Mouse (Mus musculus) kidney, postnatal 14 days (tissue): ENCODE measurements around the gene Lrrc15.

Experiments
- DNase-seq: peaks from one replicate; pipeline ENCODE4 v3.0.0; 2022; ENCODE audit warnings: mixed read lengths

Lrrc15 gene

GRCm38 (mm10) chr16:30275558-30276340 lies 7.3 kb downstream of the Lrrc15 start:
- DNase-seq, result no peak

GRCm38 (mm10) chr16:30273065-30273464 lies 10.0 kb downstream of the Lrrc15 start:
- DNase-seq, result no peak

DNA sequence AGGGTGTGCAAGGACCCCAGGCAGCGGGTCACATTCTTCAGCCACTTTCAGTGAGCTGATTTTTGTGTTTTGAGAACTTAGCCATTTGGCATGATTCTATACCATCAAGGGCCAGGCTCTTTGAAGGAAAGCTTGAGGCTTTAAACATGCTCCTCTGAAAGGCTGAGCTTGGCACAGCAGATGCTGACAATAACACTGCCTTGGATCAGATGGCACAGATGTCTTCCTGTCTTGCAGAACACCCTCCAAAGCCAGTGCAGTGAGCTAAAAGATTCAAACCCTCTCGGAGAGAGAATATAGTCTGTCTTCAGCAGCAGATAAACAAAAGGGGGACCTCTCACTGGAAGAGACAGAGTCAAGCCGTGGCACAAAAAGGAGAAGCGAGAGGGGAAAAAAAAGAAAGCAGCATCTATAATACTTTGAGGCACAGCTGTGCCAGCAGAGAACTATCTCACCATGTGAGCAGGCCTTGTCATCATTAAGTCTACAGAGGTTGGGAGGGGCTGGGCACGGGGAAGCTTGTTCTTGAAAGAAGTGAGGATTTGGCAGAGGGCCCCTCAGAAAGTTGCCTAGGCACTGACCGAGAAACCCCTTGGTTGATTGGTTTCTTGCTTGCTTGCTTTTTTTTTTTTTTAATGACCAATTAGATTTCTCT lies 11.0 kb downstream of the Lrrc15 start:
- no peak for DNase-seq

GRCm38 (mm10) chr16:30271223-30271761 lies 11.8 kb downstream of the Lrrc15 start:
- DNase-seq, result no peak

DNA sequence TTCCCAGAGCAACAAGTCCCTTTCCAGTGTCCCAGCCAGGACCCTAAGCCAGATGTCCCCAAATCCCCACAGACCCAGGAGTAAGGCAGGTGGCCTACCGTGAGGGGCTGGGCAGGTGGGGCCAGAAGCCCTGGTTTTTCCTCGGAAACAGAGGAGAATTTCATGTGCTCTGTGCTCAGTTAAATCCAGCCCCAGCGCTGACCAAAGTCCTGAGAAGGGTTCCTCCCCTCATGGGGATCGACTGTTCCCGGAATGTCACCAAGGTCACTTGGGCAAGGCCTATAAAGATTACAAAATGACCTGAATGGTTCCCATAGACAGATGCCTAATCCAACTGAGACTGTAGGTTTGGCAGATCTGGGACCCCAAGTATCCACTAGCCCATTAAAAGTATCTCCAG lies 15.7 kb downstream of the Lrrc15 start, which contains the start of gene Cpn2:
Gene Cpn2 (minus strand): TSS at position 141 of the 400 bp plus-strand sequence.
- DNase-seq, result no peak

DNA sequence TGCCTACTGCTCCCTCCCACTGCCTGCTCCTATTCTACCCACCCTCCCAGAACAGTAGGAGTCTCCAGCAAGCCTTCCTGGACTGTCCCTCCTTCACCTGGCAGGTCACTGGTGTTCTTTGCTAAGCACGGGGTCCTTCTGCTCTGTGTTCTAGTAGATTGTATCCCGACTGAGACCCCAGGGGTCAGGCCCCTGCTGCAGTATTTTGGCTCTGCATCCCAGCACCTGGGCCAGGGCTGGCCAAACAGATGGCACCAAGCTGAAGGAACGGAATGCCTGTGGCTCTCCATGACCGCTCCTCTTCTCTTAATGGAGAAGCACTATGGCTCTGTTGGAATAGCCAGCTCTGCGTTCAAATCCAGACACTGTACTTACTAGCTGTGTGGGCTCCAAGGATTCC lies 16.5 kb downstream of the Lrrc15 start:
- no peak for DNase-seq

GRCm38 (mm10) chr16:30265611-30266010 lies 17.4 kb downstream of the Lrrc15 start:
- no peak for DNase-seq

- no peak for DNase-seq
Measured at GRCm38 (mm10) chr16:30263156-30263555, 19.9 kb downstream of the Lrrc15 start.

DNA sequence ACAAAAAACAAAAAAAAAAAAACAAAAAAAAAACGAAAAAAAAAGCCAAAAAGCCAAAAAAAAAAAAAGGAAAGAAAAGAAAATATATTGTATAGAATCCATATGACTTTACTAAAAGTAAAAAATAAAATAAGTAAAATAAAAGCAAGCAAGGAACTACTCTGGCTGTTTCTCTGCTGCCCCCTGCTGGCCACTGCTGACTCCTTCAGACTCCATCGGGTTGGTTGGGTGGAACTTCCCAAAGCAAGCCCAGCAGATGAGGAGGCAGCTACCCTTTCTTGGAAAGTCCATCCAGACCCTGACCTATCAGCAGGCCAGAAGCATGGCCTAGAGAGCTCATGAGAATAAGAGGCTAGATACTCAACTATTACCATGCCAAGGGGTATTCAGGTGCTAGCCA lies 20.4 kb downstream of the Lrrc15 start:
- peak; percentile 66 for DNase-seq

DNA sequence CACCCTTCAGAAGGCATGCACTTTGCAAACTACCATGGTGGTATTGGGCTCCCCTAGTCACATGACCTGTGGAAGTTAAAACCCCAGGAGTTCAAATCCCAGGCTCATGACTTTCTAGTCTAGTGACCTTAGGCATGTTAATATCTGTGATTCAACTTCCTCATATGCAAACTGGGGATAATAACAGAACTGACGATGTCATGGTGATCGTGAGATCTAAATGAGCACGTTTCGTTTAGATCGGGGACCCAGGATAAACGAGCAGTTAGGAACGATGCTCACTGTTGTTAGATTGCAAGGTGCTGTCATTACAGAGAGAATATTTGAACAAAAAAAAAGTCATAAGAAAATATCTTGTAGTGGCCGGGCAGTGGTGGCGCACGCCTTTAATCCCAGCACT lies 20.9 kb downstream of the Lrrc15 start:
- DNase-seq, result no peak

GRCm38 (mm10) chr16:30261341-30261740 lies 21.7 kb downstream of the Lrrc15 start:
- DNase-seq, result no peak

DNA sequence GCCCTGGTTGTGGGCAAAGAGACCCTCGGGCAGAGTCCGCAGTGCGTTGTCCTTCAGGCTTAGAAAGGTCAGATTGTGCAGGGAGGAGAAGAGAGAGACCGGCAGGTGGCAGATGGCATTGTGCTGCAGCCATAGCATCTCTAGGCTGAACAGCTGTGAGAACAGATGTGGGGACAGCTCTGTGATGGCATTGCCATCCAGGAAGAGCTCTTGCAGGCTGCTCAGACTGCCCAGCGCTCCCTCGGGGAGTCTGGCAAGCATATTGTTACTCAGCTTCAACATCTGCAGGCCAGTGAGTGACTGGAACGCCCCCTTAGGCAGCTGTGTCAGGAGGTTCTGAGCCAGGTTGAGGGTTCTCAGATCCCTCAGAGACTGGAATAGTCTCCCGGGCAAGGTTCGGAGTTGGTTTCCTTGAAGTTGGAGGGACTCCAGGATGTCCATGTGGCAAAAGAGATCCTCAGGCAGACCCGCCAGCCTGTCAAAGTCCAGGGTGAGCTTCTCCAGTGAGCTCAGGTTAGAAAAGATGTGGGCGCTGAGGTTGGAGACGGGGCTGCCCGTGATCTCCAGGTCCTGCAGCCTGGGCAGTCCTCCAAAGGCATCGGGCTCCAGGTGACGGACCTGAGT lies 22.9 kb downstream of the Lrrc15 start:
- DNase-seq, result no peak

DNA sequence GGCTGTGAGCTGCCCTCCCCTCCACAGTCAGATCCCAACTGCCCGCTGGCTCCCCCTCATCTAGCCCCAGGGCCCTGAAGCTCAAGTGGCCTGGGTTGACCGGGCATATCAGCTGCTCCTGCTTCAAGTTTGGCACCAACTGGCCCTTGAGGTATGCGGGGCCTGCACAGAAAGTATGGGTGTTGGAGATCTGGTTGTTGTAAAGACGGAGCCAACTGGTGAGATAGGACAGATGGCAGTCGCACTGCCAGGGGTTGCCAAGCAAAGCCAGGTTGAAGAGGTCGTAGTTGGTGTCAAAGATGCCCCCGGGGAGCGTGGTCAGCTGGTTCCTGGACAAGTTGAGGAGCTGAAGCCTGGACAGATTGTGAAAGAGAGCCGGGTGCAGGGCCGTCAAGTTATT lies 23.6 kb downstream of the Lrrc15 start:
- DNase-seq, result no peak

DNA sequence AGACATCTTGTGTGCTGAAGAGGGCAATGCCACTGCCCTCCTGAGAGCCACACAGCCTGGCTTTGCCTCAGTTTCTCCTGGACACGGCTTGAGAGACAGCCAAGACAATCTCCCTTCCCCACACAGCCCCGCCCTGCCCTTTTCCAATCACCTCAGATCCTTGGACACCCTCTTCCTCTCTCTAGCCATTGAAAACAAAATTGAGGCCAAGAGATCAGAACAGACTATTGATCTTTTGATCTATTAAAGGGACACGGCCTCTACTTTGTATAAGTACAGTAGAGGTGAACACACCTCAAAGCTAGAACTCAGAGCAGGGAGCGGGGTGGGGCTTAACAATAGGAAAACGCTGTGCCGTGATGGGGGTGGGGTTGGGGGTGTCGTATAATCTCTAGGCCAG lies 24.6 kb downstream of the Lrrc15 start:
- DNase-seq, result no peak

GRCm38 (mm10) chr16:30257718-30258117 lies 25.3 kb downstream of the Lrrc15 start:
- DNase-seq, result no peak

DNA sequence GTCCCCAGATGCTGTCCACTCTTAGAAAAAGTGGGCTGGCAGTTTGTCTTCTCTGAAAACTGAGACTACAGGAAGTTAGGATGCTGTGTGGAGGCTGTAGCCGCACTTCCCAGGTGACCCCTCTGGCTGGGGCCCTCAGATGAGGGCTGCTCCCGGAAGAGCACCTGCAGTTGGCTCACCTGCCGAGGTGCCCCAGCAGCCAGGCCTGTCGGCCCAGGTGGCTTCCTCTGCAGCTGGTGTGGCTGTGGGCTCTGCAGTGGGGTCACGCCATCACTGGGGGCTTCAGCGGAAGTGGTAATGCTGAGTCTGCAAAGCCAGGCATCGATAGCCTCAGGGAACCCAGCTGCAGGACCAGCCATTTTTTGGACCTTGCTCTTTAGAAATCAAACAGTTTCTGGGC lies 28.0 kb downstream of the Lrrc15 start:
- DNase-seq, result no peak

- no peak for DNase-seq
Measured at GRCm38 (mm10) chr16:30253900-30254299, 29.2 kb downstream of the Lrrc15 start.

DNA sequence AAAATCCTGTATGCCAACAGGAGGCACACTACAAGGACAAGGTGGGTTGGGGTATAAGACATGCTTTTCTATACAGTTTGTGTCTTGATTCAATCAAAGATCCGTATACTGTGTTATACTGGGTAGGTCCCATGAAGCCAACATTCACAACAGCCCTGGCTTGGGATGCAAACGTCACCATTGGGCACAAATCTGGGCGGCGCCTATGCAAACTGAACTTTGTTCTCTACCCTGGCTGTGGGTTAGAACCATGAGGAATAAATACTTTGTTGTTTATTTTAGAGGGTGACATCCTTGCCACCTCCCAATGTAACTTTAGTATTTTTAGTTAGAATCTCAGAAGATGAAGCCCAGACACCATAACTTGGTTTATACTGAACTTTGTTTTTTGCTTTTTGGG lies 29.7 kb downstream of the Lrrc15 start:
- no peak for DNase-seq

DNA sequence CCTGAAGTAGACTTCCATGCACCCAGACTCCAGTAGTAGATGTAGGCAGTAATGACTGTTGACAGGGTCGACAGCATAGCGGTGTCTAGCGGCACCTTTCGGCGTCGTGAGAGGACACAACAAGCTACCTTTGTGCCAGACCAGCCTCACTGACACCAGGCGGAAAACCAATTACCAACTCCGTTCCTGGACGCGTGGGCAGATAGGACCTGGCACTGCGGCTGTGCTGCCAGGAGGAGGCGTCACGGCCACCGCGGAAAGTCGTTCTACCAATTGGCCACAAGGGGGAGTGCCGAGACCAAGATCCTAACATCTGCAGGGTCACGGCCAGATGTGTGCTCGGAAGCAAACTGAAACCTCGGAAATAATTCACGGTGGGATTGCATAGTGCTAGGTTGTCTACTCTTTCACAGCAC lies 31.0 kb downstream of the Lrrc15 start:
- peak; percentile 82 for DNase-seq

DNA sequence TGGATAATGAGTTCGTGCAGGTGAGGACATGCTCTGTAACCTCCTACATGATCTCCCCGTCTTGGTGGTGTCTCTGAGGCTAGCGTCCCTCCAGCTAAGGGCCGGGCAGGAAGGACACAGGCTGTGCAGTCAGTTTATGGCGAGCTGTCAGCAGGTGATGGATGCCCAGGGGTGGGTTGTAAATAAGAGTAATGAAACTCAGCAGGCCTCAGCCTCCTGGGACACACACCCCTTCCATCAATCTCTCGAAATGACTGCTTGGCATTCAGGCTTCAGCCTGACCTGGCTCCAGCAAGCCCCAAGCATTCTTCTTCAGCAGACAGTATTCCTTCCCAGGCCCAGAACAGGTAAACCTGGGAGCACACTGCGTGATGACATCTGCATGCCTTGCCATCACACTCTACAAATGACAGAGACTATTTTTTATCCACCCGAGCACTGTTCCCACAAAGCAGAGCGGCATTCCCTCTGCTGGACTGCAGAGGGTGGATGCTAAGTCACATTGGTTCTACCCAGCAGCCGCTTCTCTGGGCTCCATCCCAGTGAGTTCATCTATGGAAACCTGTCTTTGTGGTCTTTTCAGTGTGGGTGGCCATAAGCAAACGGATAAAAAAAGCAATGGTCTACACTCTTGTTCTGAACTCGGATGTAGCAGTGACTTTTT lies 38.9 kb downstream of the Lrrc15 start:
- DNase-seq, result no peak

GRCm38 (mm10) chr16:30241623-30242022 lies 41.4 kb downstream of the Lrrc15 start:
- DNase-seq, result no peak

DNA sequence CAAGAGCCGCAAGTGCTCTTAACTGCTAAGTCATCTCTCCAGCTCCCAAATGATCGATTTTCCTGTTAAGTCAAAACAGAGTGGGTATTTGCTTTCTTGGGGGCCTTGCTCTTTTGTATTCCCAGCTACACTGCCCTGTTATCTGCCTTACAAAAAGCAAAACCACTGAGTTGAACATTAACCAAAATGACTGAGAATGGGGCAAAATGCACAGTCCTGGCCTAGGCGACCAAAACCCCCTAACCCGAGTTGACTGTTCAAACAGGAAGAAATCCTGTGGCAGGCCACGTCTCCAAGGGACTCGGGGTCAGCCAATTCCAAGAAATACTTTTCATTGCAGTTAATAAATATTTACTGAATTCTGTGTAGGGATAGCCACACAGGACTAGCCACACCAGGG lies 44.3 kb downstream of the Lrrc15 start:
- no peak for DNase-seq

DNA sequence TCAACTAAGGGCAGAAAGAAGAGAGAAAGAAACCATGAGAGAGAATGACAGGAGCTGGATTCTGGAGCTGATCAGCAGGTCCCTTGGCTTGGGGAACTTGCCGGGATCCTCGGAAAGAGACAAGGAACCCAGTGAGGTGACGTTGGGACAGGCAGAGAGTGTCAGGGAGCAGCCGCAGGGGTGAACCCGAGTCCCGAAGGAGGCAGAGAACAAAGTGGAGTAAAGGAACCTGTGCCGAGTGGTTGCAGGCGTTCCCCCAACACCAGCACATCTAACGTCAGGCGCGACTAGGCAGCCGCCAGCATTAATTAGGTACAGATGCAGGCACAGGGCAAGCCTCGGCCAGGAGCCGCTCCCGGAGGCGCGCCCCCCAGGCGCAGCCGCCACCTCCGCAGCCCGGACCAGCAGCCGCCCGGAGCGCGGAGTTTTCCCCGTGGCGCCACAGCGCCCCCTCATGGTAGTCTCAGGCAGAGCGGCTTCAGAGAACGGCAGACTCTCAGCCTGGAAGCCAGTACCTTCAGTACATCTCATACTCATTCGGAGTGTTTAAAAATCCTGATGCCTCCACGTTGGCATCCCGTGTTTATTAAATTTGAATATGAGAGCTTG lies 46.9 kb downstream of the Lrrc15 start:
- peak; percentile 89 for DNase-seq
